Mouse (Mus musculus): ENCODE measurements at regions not wholly inside any gene's neighbourhood (a gene's known extent, or its start where the extent isn't known, plus 50 kb on each side); places are given as distances from the start of the nearest gene placed in this dataset.

DNA sequence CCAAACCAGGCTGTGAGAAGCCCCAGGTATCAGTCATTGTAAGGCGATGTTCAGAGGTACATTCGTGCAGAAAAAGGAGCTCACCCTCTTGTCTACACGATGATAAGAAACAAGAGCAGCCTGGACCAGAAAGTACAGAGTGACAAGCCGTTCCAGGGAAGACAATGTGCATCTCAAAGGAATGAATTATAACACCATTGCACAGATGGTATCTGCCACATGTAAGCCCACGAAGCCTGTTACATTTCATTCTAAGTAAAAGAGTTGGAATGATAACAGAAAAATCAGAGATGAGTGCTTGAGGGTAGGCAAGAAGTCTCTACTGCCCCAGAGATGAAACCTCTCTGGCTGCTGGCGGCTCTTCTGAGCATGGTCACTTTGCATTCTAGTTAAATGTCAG is 159.3 kb upstream of the Rad23b start:
- TF ChIP-seq POLR2A (IDR thresholded peaks at IDR 0.05; ENCODE audit: low read depth, low read length), result no peak
- no peak for TF ChIP-seq CTCF (IDR thresholded peaks at IDR 0.05; ENCODE audit: borderline replicate concordance, insufficient read depth, low read length)
